Mouse (Mus musculus): ENCODE measurements around the gene Mpv17l2. TPM values are rescaled to one million over a fixed set of nuclear protein-coding genes. Genes with fewer than 3 reads are reported as not detected.

Gene Mpv17l2
- polyA plus RNA-seq, 1 experiment = not detected

- WGBS = 83% methylated on average over 2 of the region's 2 CpGs
- Histone ChIP-seq H3K27ac (ENCODE audit: insufficient read depth, low read depth, low read length) (no peak overlapping the region), H3K4me3 (ENCODE audit: insufficient read depth, low read depth, low read length) (no peak overlapping the region), H3K4me1 (ENCODE audit: control insufficient read depth, insufficient read depth, low read length) (peaks cover 50% of the 10 kb centered on the region)
- TF ChIP-seq POLR2A (IDR thresholded peaks at IDR 0.05; ENCODE audit: insufficient read depth, low read depth, low read length) (no peak), CTCF (IDR thresholded peaks at IDR 0.05; ENCODE audit: insufficient read depth, low read depth, low read length) (no peak)
Observed at GRCm38 (mm10) chr8:70794215-70794614, 33.5 kb upstream of the Mpv17l2 start.

GRCm38 (mm10) chr8:70792700-70793099 lies 32.0 kb upstream of the Mpv17l2 start:
- WGBS = 2% methylated on average over 20 of the region's 20 CpGs
- H3K27ac ChIP-seq (ENCODE audit: insufficient read depth, low read depth, low read length) = peak overlapping the region; percentile 61

GRCm38 (mm10) chr8:70791975-70792691 lies 31.4 kb upstream of the Mpv17l2 start:
- H3K4me3 ChIP-seq (ENCODE audit: insufficient read depth, low read depth, low read length) = peak overlapping the region; percentile 61
- H3K27ac ChIP-seq (ENCODE audit: insufficient read depth, low read depth, low read length) = peak overlapping the region; percentile 77
- H3K4me1 ChIP-seq (ENCODE audit: control insufficient read depth, insufficient read depth, low read length) = peaks cover 42% of the 10 kb centered on the region
- 1% methylated on average over 58 of the region's 58 CpGs for WGBS
- TF ChIP-seq CTCF (IDR thresholded peaks at IDR 0.05; ENCODE audit: insufficient read depth, low read depth, low read length) = no peak
- peak; percentile 72 for TF ChIP-seq POLR2A (IDR thresholded peaks at IDR 0.05; ENCODE audit: insufficient read depth, low read depth, low read length)

More at GRCm38 (mm10) chr8:70792700-70793099, 32.0 kb upstream of the Mpv17l2 start:
- no peak for TF ChIP-seq POLR2A (IDR thresholded peaks at IDR 0.05; ENCODE audit: insufficient read depth, low read depth, low read length)
- H3K4me3 ChIP-seq (ENCODE audit: insufficient read depth, low read depth, low read length) = peak overlapping the region; percentile 61
- H3K4me1 ChIP-seq (ENCODE audit: control insufficient read depth, insufficient read depth, low read length) = peaks cover 43% of the 10 kb centered on the region

GRCm38 (mm10) chr8:70791294-70791701 lies 30.6 kb upstream of the Mpv17l2 start:
- Histone ChIP-seq H3K4me3 (ENCODE audit: insufficient read depth, low read depth, low read length) (peak overlapping the region; percentile 61), H3K27ac (ENCODE audit: insufficient read depth, low read depth, low read length) (peak overlapping the region; percentile 77), H3K4me1 (ENCODE audit: control insufficient read depth, insufficient read depth, low read length) (peaks cover 36% of the 10 kb centered on the region)
- no peak for TF ChIP-seq POLR2A (IDR thresholded peaks at IDR 0.05; ENCODE audit: insufficient read depth, low read depth, low read length)
- no peak for TF ChIP-seq CTCF (IDR thresholded peaks at IDR 0.05; ENCODE audit: insufficient read depth, low read depth, low read length)
- 47% methylated on average over 7 of the region's 7 CpGs for WGBS

- Histone ChIP-seq H3K4me1 (ENCODE audit: control insufficient read depth, insufficient read depth, low read length) (peaks cover 36% of the 10 kb centered on the region), H3K27ac (ENCODE audit: insufficient read depth, low read depth, low read length) (peak overlapping the region; percentile 77), H3K4me3 (ENCODE audit: insufficient read depth, low read depth, low read length) (peak overlapping the region; percentile 61)
- WGBS = 31% methylated on average over 8 of the region's 8 CpGs
- no peak for TF ChIP-seq POLR2A (IDR thresholded peaks at IDR 0.05; ENCODE audit: insufficient read depth, low read depth, low read length)
- no peak for TF ChIP-seq CTCF (IDR thresholded peaks at IDR 0.05; ENCODE audit: insufficient read depth, low read depth, low read length)
Observed at GRCm38 (mm10) chr8:70790846-70791245, 30.1 kb upstream of the Mpv17l2 start.

- 88% methylated on average over 10 of the region's 10 CpGs for WGBS
- Histone ChIP-seq H3K4me1 (ENCODE audit: control insufficient read depth, insufficient read depth, low read length) (peaks cover 33% of the 10 kb centered on the region), H3K27ac (ENCODE audit: insufficient read depth, low read depth, low read length) (no peak overlapping the region), H3K4me3 (ENCODE audit: insufficient read depth, low read depth, low read length) (no peak overlapping the region)
- TF ChIP-seq CTCF (IDR thresholded peaks at IDR 0.05; ENCODE audit: insufficient read depth, low read depth, low read length) (no peak), POLR2A (IDR thresholded peaks at IDR 0.05; ENCODE audit: insufficient read depth, low read depth, low read length) (no peak)
Observed at GRCm38 (mm10) chr8:70789046-70789445, 28.3 kb upstream of the Mpv17l2 start.

- TF ChIP-seq POLR2A (IDR thresholded peaks at IDR 0.05; ENCODE audit: insufficient read depth, low read depth, low read length) (no peak), CTCF (IDR thresholded peaks at IDR 0.05; ENCODE audit: insufficient read depth, low read depth, low read length) (no peak)
- WGBS = 46% methylated on average over 30 of the region's 30 CpGs
- Histone ChIP-seq H3K4me3 (ENCODE audit: insufficient read depth, low read depth, low read length) (no peak overlapping the region), H3K4me1 (ENCODE audit: control insufficient read depth, insufficient read depth, low read length) (peaks cover 29% of the 10 kb centered on the region), H3K27ac (ENCODE audit: insufficient read depth, low read depth, low read length) (no peak overlapping the region)
Observed at GRCm38 (mm10) chr8:70787941-70788667, 27.4 kb upstream of the Mpv17l2 start.

GRCm38 (mm10) chr8:70787051-70787445 lies 26.3 kb upstream of the Mpv17l2 start:
- TF ChIP-seq POLR2A (IDR thresholded peaks at IDR 0.05; ENCODE audit: insufficient read depth, low read depth, low read length) (no peak), CTCF (IDR thresholded peaks at IDR 0.05; ENCODE audit: insufficient read depth, low read depth, low read length) (no peak)
- H3K4me1 ChIP-seq (ENCODE audit: control insufficient read depth, insufficient read depth, low read length) = peaks cover 23% of the 10 kb centered on the region
- H3K4me3 ChIP-seq (ENCODE audit: insufficient read depth, low read depth, low read length) = no peak overlapping the region
- H3K27ac ChIP-seq (ENCODE audit: insufficient read depth, low read depth, low read length) = no peak overlapping the region
- WGBS = 90% methylated on average over 3 of the region's 3 CpGs
